Mouse (Mus musculus) liver, embryonic 11.5 days (tissue): ENCODE measurements around the gene Csnk1e. TPM values are rescaled to one million over a fixed set of nuclear protein-coding genes. Genes with fewer than 3 reads are reported as not detected.
A peak's percentile ranks its signal among the peaks of the same experiment; 100 is the strongest.

Source experiments
- ATAC-seq: fragments of 200-750 bp; cut with Nextera tagmentation; replicated peaks from 2 replicates; pipeline ENCODE4 v1.8.0; 2017; ENCODE audit warnings: moderate number of reproducible peaks, mild to moderate bottlenecking, moderate TSS enrichment, moderate library complexity; ENCODE audit not compliant: low FRiP score
- DNase-seq: peaks from one replicate; pipeline ENCODE4 v3.0.0-alpha.2; 2017; ENCODE audit warnings: low spot score
- H3K27ac ChIP-seq: fragments of 300-500 bp; sonication (generic); 2 replicates; pipeline ENCODE4 v1.5.1; 2014; ENCODE audit warnings: mild to moderate bottlenecking, low read depth, low read length, control low read depth
- H3K27me3 ChIP-seq: fragments of 300-500 bp; sonication (generic); replicated peaks from 2 replicates; pipeline ENCODE4 v1.6.1; 2014; ENCODE audit warnings: low read length, mixed read lengths; ENCODE audit not compliant: control insufficient read depth, insufficient read depth
- H3K36me3 ChIP-seq: fragments of 300-500 bp; sonication (generic); 2 replicates; pipeline ENCODE4 v1.6.1; 2014; ENCODE audit warnings: mild to moderate bottlenecking, low read length, moderate library complexity, mixed read lengths; ENCODE audit not compliant: control insufficient read depth, insufficient read depth
- H3K4me1 ChIP-seq: fragments of 300-500 bp; sonication (generic); replicated peaks from 2 replicates; pipeline ENCODE4 v1.6.1; 2014; ENCODE audit warnings: low read length, mixed read lengths; ENCODE audit not compliant: control insufficient read depth, insufficient read depth
- H3K4me2 ChIP-seq: fragments of 300-500 bp; sonication (generic); 2 replicates; pipeline ENCODE4 v1.6.1; 2014; ENCODE audit warnings: mild to moderate bottlenecking, control low read depth, moderate library complexity
- H3K4me3 ChIP-seq: fragments of 300-500 bp; sonication (generic); 2 replicates; pipeline ENCODE4 v1.5.1; 2014; ENCODE audit warnings: low read depth, low read length, control low read depth
- H3K9ac ChIP-seq: fragments of 300-500 bp; sonication (generic); 2 replicates; pipeline ENCODE4 v1.6.1; 2014; ENCODE audit warnings: low read depth, low read length, control low read depth
- H3K9me3 ChIP-seq: fragments of 300-500 bp; sonication (generic); 2 replicates; pipeline ENCODE4 v1.6.1; 2016; ENCODE audit warnings: low read length, inconsistent platforms, mixed read lengths; ENCODE audit not compliant: control insufficient read depth
- WGBS: fragments of 180-500 bp; shearing (Covaris S2); extraction: QIAGEN DNeasy Blood & Tissue Kit; methylation state at CpG from one replicate; pipeline ENCODE4 v1.1.7; 2014; 5-methylcytosine and 5-hydroxymethylcytosine counted together
- polyA plus RNA-seq: library from polyadenylated mRNA; unstranded; fragments of >200 nt; fragmentation: Nextera tagmentation; extraction: Ambion mirVana; gene quantifications from 2 replicates; pipeline ENCODE4 v1.2.1, GENCODE M21; 2014

The Csnk1e gene
- polyA plus RNA-seq, 1 experiment from 2014 or later = 42.5 TPM

GRCm38 (mm10) chr15:79424602-79425001 lies 30.8 kb downstream of the Csnk1e start:
- Histone ChIP-seq H3K36me3 (peaks cover 51% of the 10 kb centered on the region), H3K27me3 (no peaks in the 10 kb centered on the region), H3K9me3 (no peaks in the 10 kb centered on the region), H3K4me2 (no peak overlapping the region), H3K4me1 (no peaks in the 10 kb centered on the region), H3K27ac (no peak overlapping the region), H3K9ac (no peak overlapping the region), H3K4me3 (no peak overlapping the region)
- ATAC-seq = no peak
- WGBS = 89% methylated on average over 17 of the region's 17 CpGs
- DNase-seq = no peak

- H3K36me3 ChIP-seq = peaks cover 47% of the 10 kb centered on the region
- no peaks in the 10 kb centered on the region for H3K27me3 ChIP-seq
- no peak overlapping the region for H3K4me3 ChIP-seq
- no peaks in the 10 kb centered on the region for H3K9me3 ChIP-seq
- no peak overlapping the region for H3K27ac ChIP-seq
- H3K9ac ChIP-seq = no peak overlapping the region
- ATAC-seq (no peak), DNase-seq (no peak)
- no peak overlapping the region for H3K4me2 ChIP-seq
- no peaks in the 10 kb centered on the region for H3K4me1 ChIP-seq
- 86% methylated on average over 6 of the region's 6 CpGs for WGBS
These were observed 32.6 kb downstream of the Csnk1e start for GRCm38 (mm10) chr15:79422715-79423243.

- Histone ChIP-seq H3K9me3 (no peaks in the 10 kb centered on the region), H3K4me1 (peaks cover 8% of the 10 kb centered on the region; the same call in 1 of the 2 replicates), H3K9ac (no peak overlapping the region), H3K27me3 (no peaks in the 10 kb centered on the region), H3K36me3 (peaks cover 19% of the 10 kb centered on the region; the same call in 1 of the 2 replicates), H3K4me2 (no peak overlapping the region), H3K27ac (no peak overlapping the region), H3K4me3 (no peak overlapping the region)
- 86% methylated on average over 11 of the region's 11 CpGs for WGBS
- ATAC-seq (no peak), DNase-seq (no peak)
These were observed 36.7 kb downstream of the Csnk1e start for GRCm38 (mm10) chr15:79418677-79419076.

GRCm38 (mm10) chr15:79418265-79418664 lies 37.1 kb downstream of the Csnk1e start:
- Histone ChIP-seq H3K4me3 (no peak overlapping the region), H3K9me3 (no peaks in the 10 kb centered on the region), H3K27me3 (no peaks in the 10 kb centered on the region), H3K4me2 (no peak overlapping the region), H3K36me3 (peaks cover 16% of the 10 kb centered on the region; the same call in 1 of the 2 replicates), H3K4me1 (peaks cover 8% of the 10 kb centered on the region; the same call in 1 of the 2 replicates), H3K27ac (no peak overlapping the region), H3K9ac (no peak overlapping the region)
- 90% methylated on average over 3 of the region's 3 CpGs for whole genome bisulfite sequencing
- ATAC-seq (no peak), DNase-seq (no peak)

- H3K36me3 ChIP-seq = peaks cover 11% of the 10 kb centered on the region; the same call in 1 of the 2 replicates
- DNase-seq = no peak
These were observed 38.0 kb downstream of the Csnk1e start for GRCm38 (mm10) chr15:79417379-79417778.

GRCm38 (mm10) chr15:79416460-79417085 lies 38.8 kb downstream of the Csnk1e start:
- Histone ChIP-seq H3K4me3 (no peak overlapping the region), H3K4me2 (no peak overlapping the region), H3K9me3 (no peaks in the 10 kb centered on the region), H3K36me3 (peaks cover 11% of the 10 kb centered on the region; the same call in 1 of the 2 replicates), H3K27ac (no peak overlapping the region), H3K9ac (no peak overlapping the region), H3K27me3 (no peaks in the 10 kb centered on the region), H3K4me1 (peaks cover 8% of the 10 kb centered on the region; the same call in 1 of the 2 replicates)
- 61% methylated on average over 10 of the region's 10 CpGs for WGBS
- ATAC-seq (no peak), DNase-seq (no peak)

More at GRCm38 (mm10) chr15:79417379-79417778, 38.0 kb downstream of the Csnk1e start:
- Histone ChIP-seq H3K4me2 (no peak overlapping the region), H3K27me3 (no peaks in the 10 kb centered on the region), H3K9me3 (no peaks in the 10 kb centered on the region), H3K4me3 (no peak overlapping the region), H3K9ac (no peak overlapping the region), H3K27ac (no peak overlapping the region), H3K4me1 (peaks cover 8% of the 10 kb centered on the region; the same call in 1 of the 2 replicates)
- no peak for ATAC-seq
- WGBS = 86% methylated on average over 3 of the region's 3 CpGs

GRCm38 (mm10) chr15:79414513-79414912 lies 40.9 kb downstream of the Csnk1e start:
- H3K27ac ChIP-seq = no peak overlapping the region
- H3K9me3 ChIP-seq = no peaks in the 10 kb centered on the region
- H3K9ac ChIP-seq = 0 out of 2 replicates have a peak overlapping the region, but pooled peaks have one; percentile 17
- DNase-seq = no peak
- H3K27me3 ChIP-seq = no peaks in the 10 kb centered on the region
- ATAC-seq = no peak
- peaks cover 8% of the 10 kb centered on the region; the same call in 1 of the 2 replicates for H3K4me1 ChIP-seq
- no peak overlapping the region for H3K4me2 ChIP-seq
- 27% methylated on average over 4 of the region's 4 CpGs for WGBS
- H3K4me3 ChIP-seq = no peak overlapping the region
- H3K36me3 ChIP-seq = 0 out of 2 replicates have a peak, but pooled peaks cover 6% of the 10 kb centered on the region

GRCm38 (mm10) chr15:79413802-79414201 lies 41.6 kb downstream of the Csnk1e start:
- 58% methylated on average over 8 of the region's 8 CpGs for WGBS

More at GRCm38 (mm10) chr15:79413802-79414201, 41.6 kb downstream of the Csnk1e start:
- DNase-seq = no peak
- H3K27ac ChIP-seq = no peak overlapping the region
- H3K36me3 ChIP-seq = 0 out of 2 replicates have a peak, but pooled peaks cover 3% of the 10 kb centered on the region
- no peaks in the 10 kb centered on the region for H3K27me3 ChIP-seq
- no peak overlapping the region for H3K4me2 ChIP-seq
- no peak overlapping the region for H3K9ac ChIP-seq
- no peaks in the 10 kb centered on the region for H3K9me3 ChIP-seq
- no peak overlapping the region for H3K4me3 ChIP-seq
- ATAC-seq = no peak
- peaks cover 8% of the 10 kb centered on the region; the same call in 1 of the 2 replicates for H3K4me1 ChIP-seq
